Comparison of ENCODE assay signal across 21 mouse cellular contexts in the genomic region with DNA sequence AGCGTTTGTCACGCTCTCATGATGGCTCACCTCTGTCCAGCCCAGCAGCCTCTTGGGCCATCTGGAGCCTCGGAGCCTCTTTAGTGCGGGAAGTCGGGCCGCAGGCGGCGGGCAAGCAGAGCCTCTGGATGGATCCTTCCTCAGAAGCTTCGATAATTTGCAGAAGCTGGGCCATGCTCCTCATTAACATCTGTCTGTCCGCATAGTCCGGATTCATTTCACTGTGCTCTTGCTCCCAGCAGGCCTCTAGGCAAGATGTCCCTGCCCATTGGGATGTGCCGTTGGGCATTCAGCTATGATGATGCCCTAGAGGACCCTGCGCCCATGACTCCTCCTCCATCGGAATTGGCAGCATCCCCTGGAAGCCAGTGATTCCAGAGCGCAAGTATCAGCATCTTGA. TPM values are rescaled to one million over a fixed set of nuclear protein-coding genes. Genes with fewer than 3 reads are reported as not detected.
DNase-seq lines count a peak whose midpoint lies in the region; ATAC-seq and TF ChIP-seq lines count a peak whose summit lies in the region.
"Had no signal": no experiment of that assay in that cellular context is flagged by ENCODE, and none has a peak within 500 bp of the region (broad histone marks: within the 10 kb centered on the region; RNA-seq: fewer than 3 reads in every experiment).

No protein-coding gene starts in this region.

- no peak for TF ChIP-seq CTCF in hindbrain, postnatal 0 days (IDR thresholded peaks at IDR 0.05; ENCODE audit: low read depth)

- 0 out of 2 replicates have a peak overlapping the region, but pooled peaks have one; percentile 24 for H3K9ac ChIP-seq in ES-E14 (ENCODE audit: insufficient read depth, low read depth, low read length, poor library complexity, severe bottlenecking)
- H3K9ac ChIP-seq in hindbrain, postnatal 0 days (replicated peaks; ENCODE audit: low read length): no peak overlapping the region
- H3K9ac ChIP-seq: embryonic facial prominence, embryonic 12.5 days; forebrain, embryonic 12.5 days had no signal

- H3K4me2 ChIP-seq in hindbrain, postnatal 0 days (ENCODE audit: low read depth, low read length): no peak overlapping the region
- H3K4me2 ChIP-seq: embryonic facial prominence, embryonic 12.5 days; forebrain, embryonic 12.5 days had no signal

- in situ Hi-C loops in ES-E14 (cut with MboI; ENCODE audit: low sequenced_read_pairs in 2 of 2, unreplicated experiment in 2 of 2): no loop called here

- H3K4me3 ChIP-seq in ES-E14 (ENCODE audit: insufficient read depth in 1 of 2, low read depth in 1 of 2, low read length in 2 of 2, poor library complexity in 1 of 2, severe bottlenecking in 1 of 2): no peak overlapping the region
- H3K4me3 ChIP-seq in macrophage (ENCODE audit: inconsistent target): no peak overlapping the region
- H3K4me3 ChIP-seq in hindbrain, postnatal 0 days (ENCODE audit: low read length): no peak overlapping the region
- H3K4me3 ChIP-seq: embryonic facial prominence, embryonic 10.5 days; embryonic facial prominence, embryonic 12.5 days; forebrain, embryonic 12.5 days had no signal

- intact Hi-C loops in heart, postnatal 25 days (cut with DNase I): loop anchor here (10.0 kb wide), 3 partner anchors 237 to 1003 kb away; partner anchors contain the start of gene Ncoa1

- DNase-seq in heart, adult 11 months: peak; percentile 86
- no peak for DNase-seq in heart, postnatal 25 days (ENCODE audit: low spot score)
- no peak for DNase-seq in ES-E14 (ENCODE audit: low read depth, low spot score)
- no peak for DNase-seq in hindbrain, postnatal 0 days (ENCODE audit: low spot score)
- DNase-seq: adrenal gland, adult 2 months; adrenal gland, postnatal 10 days; adrenal gland, postnatal 25 days; B cell, adult 2 months; cerebellum, adult 11-12 months; cerebellum, adult 2 months; cerebellum, adult 9-10 months; cerebellum, postnatal 10 days; cerebellum, postnatal 25 days had no signal

- H3K36me3 ChIP-seq in ES-E14 (ENCODE audit: control insufficient read depth, insufficient read depth, low read length, poor library complexity, severe bottlenecking): no peaks in the 10 kb centered on the region
- H3K36me3 ChIP-seq in macrophage (ENCODE audit: inconsistent target): no peaks in the 10 kb centered on the region
- H3K36me3 ChIP-seq in hindbrain, postnatal 0 days (ENCODE audit: insufficient read depth, low read length): no peaks in the 10 kb centered on the region
- H3K36me3 ChIP-seq: forebrain, embryonic 12.5 days had no signal

- no peak overlapping the region for H3K27ac ChIP-seq in ES-E14 (ENCODE audit: insufficient read depth, low read depth, low read length, poor library complexity, severe bottlenecking)
- peak overlapping the region; percentile 98; the same call in 1 of the 2 replicates for H3K27ac ChIP-seq in macrophage
- no peak overlapping the region for H3K27ac ChIP-seq in hindbrain, postnatal 0 days
- H3K27ac ChIP-seq: embryonic facial prominence, embryonic 10.5 days; embryonic facial prominence, embryonic 12.5 days; forebrain, embryonic 12.5 days had no signal

- no peaks in the 10 kb centered on the region for H3K9me3 ChIP-seq in ES-E14 (ENCODE audit: control insufficient read depth, insufficient read depth, low read depth, low read length)
- H3K9me3 ChIP-seq in hindbrain, postnatal 0 days (ENCODE audit: low read length): no peaks in the 10 kb centered on the region
- H3K9me3 ChIP-seq: embryonic facial prominence, embryonic 10.5 days; embryonic facial prominence, embryonic 12.5 days; forebrain, embryonic 12.5 days had no signal

- 97% methylated on average over 15 of the region's 15 CpGs for WGBS in macrophage (ENCODE audit: missing documents)
- WGBS in hindbrain, postnatal 0 days: 96% methylated on average over 15 of the region's 15 CpGs

- peaks cover 3 to 8% of the 10 kb centered on the region in 2 experiments; a peak in 3 of 4 replicates for H3K4me1 ChIP-seq in ES-E14 (ENCODE audit: control insufficient read depth in 2 of 2, insufficient read depth in 2 of 2, low read length in 2 of 2, poor library complexity in 1 of 2)
- H3K4me1 ChIP-seq in hindbrain, postnatal 0 days (ENCODE audit: insufficient read depth, low read length): 0 out of 2 replicates have a peak, but pooled peaks cover 4% of the 10 kb centered on the region

- H3K79me2 ChIP-seq in macrophage (ENCODE audit: inconsistent target): peaks cover 5% of the 10 kb centered on the region

- no peak for ATAC-seq in hindbrain, postnatal 0 days
- ATAC-seq: CD4-positive, CD25-positive, alpha-beta regulatory T cell, adult 4 months; forebrain, embryonic 14.5 days; forebrain, embryonic 16.5 days had no signal

- H3K27me3 ChIP-seq in hindbrain, postnatal 0 days (ENCODE audit: insufficient read depth, low read length): no peaks in the 10 kb centered on the region
- H3K27me3 ChIP-seq: CH12.LX; embryonic facial prominence, embryonic 12.5 days; forebrain, embryonic 12.5 days had no signal

TF ChIP-seq in ES-E14, 5 proteins besides CTCF, POLR2A, EP300 and RAD21:
- no peak for TF ChIP-seq HCFC1 (IDR thresholded peaks at IDR 0.05; ENCODE audit: borderline replicate concordance, insufficient read depth, low read length)

RNA-seq across cellular contexts. Expression of gene Cenpo, which starts 3.4 kb away (rescaled TPM):
- 1 to 10 TPM; 1.6 to 2.3 TPM for total RNA-seq in heart, postnatal 25 days (2021)
- 17.6 and 22.0 TPM in 2 replicates for total RNA-seq in ES-E14 (2012; rRNA removed)
- 10 to 100 TPM in 22 of 26 experiments, 1 to 10 TPM in 4; 2.3 to 73.5 (median 36.3) TPM for total RNA-seq in macrophage (2018; cell fraction: chromatin; rRNA removed)
- 10 to 100 TPM in 7 of 26 experiments, 1 to 10 TPM in 19; 2.4 to 12.9 (median 8.9) TPM for total RNA-seq in macrophage (2018; cell fraction: cytosol; rRNA removed)
- total RNA-seq in macrophage (2018; cell fraction: nucleus; rRNA removed): 10 to 100 TPM in 19 of 26 experiments, 1 to 10 TPM in 7; 5.2 to 51.5 (median 24.2) TPM
- 9.6 to 13.6 TPM (median 10.3 TPM) in 3 replicates for polyA plus RNA-seq in macrophage (2018)
- 5.2 and 5.9 TPM in 2 replicates for total RNA-seq in hindbrain, postnatal 0 days (2014; rRNA removed)
- polyA plus RNA-seq in hindbrain, postnatal 0 days (2015; fragmentation: Nextera tagmentation; extraction: Ambion mirVana): 5.3 and 5.7 TPM in 2 replicates

RNA-seq across cellular contexts. Expression of gene Ptrhd1, which starts 3.7 kb away (rescaled TPM):
- 1 to 10 TPM; 3.6 to 4.0 TPM for total RNA-seq in heart, postnatal 25 days (2021)
- 4.6 and 5.8 TPM in 2 replicates for total RNA-seq in ES-E14 (2012; rRNA removed)
- 1 to 10 TPM in 16 of 26 experiments, under 1 TPM in 10; 0.34 to 4.1 (median 1.2) TPM for total RNA-seq in macrophage (2018; cell fraction: chromatin; rRNA removed)
- total RNA-seq in macrophage (2018; cell fraction: cytosol; rRNA removed): 1 to 10 TPM; 3.7 to 7.4 (median 4.9) TPM
- 1 to 10 TPM; 1.2 to 7.0 (median 2.8) TPM for total RNA-seq in macrophage (2018; cell fraction: nucleus; rRNA removed)
- 5.1 to 6.0 TPM (median 5.4 TPM) in 3 replicates for polyA plus RNA-seq in macrophage (2018)
- total RNA-seq in hindbrain, postnatal 0 days (2014; rRNA removed): 5.5 and 8.0 TPM in 2 replicates
- polyA plus RNA-seq in hindbrain, postnatal 0 days (2015; fragmentation: Nextera tagmentation; extraction: Ambion mirVana): 8.9 and 9.4 TPM in 2 replicates
